In genomic region chr4:108989430-108989829, GRCm38 (mm10) we compare ENCODE assay signal across 25 mouse cellular contexts. TPM values are rescaled to one million over a fixed set of nuclear protein-coding genes. Genes with fewer than 3 reads are reported as not detected.
A peak's percentile ranks its signal among the peaks of the same experiment; 100 is the strongest.
DNase-seq lines count a peak whose midpoint lies in the region; ATAC-seq and TF ChIP-seq lines count a peak whose summit lies in the region.
"Had no signal": no experiment of that assay in that cellular context is flagged by ENCODE, and none has a peak within 500 bp of the region (broad histone marks: within the 10 kb centered on the region; RNA-seq: fewer than 3 reads in every experiment).

No protein-coding gene starts in this region.

- no peaks in the 10 kb centered on the region for H3K36me3 ChIP-seq in liver, embryonic 13.5 days
- H3K36me3 ChIP-seq in ES-Bruce4 (ENCODE audit: control insufficient read depth, insufficient read depth, low read length, poor library complexity, severe bottlenecking), result no peaks in the 10 kb centered on the region
- H3K36me3 ChIP-seq in liver, embryonic 15.5 days (replicated peaks), result no peaks in the 10 kb centered on the region
- H3K36me3 ChIP-seq in intestine, postnatal 0 days (ENCODE audit: control insufficient read depth, insufficient read depth), result no peaks in the 10 kb centered on the region
- H3K36me3 ChIP-seq: heart, embryonic 13.5 days had no signal

- peak overlapping the region; percentile 85 for H3K27ac ChIP-seq in liver, embryonic 13.5 days
- H3K27ac ChIP-seq in ES-Bruce4 (ENCODE audit: insufficient read depth, low read length), result peak overlapping the region; percentile 86; the same call in 1 of the 2 replicates
- peak overlapping the region; percentile 69 for H3K27ac ChIP-seq in liver, embryonic 15.5 days (replicated peaks)
- H3K27ac ChIP-seq in intestine, postnatal 0 days (ENCODE audit: low read depth, low read length), result no peak overlapping the region
- H3K27ac ChIP-seq: gastrocnemius, adult 2 months; heart, embryonic 13.5 days; hindbrain, embryonic 14.5 days; hindbrain, postnatal 0 days had no signal

- no peak for ATAC-seq in liver, embryonic 13.5 days (ENCODE audit: low read depth)
- no peak for ATAC-seq in liver, embryonic 15.5 days (ENCODE audit: insufficient read depth)
- ATAC-seq in intestine, postnatal 0 days, result no peak
- ATAC-seq: forebrain, embryonic 14.5 days; forebrain, postnatal 0 days; hindbrain, postnatal 0 days; inflammation-experienced regulatory T-cells, adult 6 months; intestine, embryonic 16.5 days had no signal

- H3K4me2 ChIP-seq in liver, embryonic 13.5 days, result no peak overlapping the region
- no peak overlapping the region for H3K4me2 ChIP-seq in liver, embryonic 15.5 days
- H3K4me2 ChIP-seq in intestine, postnatal 0 days (replicated peaks; ENCODE audit: low read depth), result no peak overlapping the region
- H3K4me2 ChIP-seq: heart, embryonic 13.5 days; hindbrain, embryonic 14.5 days had no signal

- 80% methylated on average over 2 of the region's 2 CpGs for WGBS in liver, embryonic 13.5 days (ENCODE audit: insufficient replicate concordance)
- WGBS in liver, embryonic 15.5 days (ENCODE audit: insufficient replicate concordance), result 67% methylated on average over 2 of the region's 2 CpGs
- 73% methylated on average over 2 of the region's 2 CpGs for WGBS in intestine, postnatal 0 days

- H3K9me3 ChIP-seq in liver, embryonic 13.5 days (replicated peaks), result no peaks in the 10 kb centered on the region
- no peaks in the 10 kb centered on the region for H3K9me3 ChIP-seq in ES-Bruce4 (replicated peaks; ENCODE audit: control insufficient read depth, insufficient read depth, low read length, poor library complexity, severe bottlenecking)
- no peaks in the 10 kb centered on the region for H3K9me3 ChIP-seq in liver, embryonic 15.5 days (replicated peaks)
- H3K9me3 ChIP-seq in intestine, postnatal 0 days (ENCODE audit: control insufficient read depth), result no peaks in the 10 kb centered on the region
- H3K9me3 ChIP-seq: heart, embryonic 13.5 days had no signal

- peaks cover 29% of the 10 kb centered on the region for H3K4me1 ChIP-seq in liver, embryonic 13.5 days (replicated peaks)
- no peaks in the 10 kb centered on the region for H3K4me1 ChIP-seq in ES-Bruce4 (ENCODE audit: control insufficient read depth, insufficient read depth, low read length)
- peaks cover 22% of the 10 kb centered on the region for H3K4me1 ChIP-seq in liver, embryonic 15.5 days (replicated peaks)
- 0 out of 2 replicates have a peak, but pooled peaks cover 3% of the 10 kb centered on the region for H3K4me1 ChIP-seq in intestine, postnatal 0 days (replicated peaks; ENCODE audit: control insufficient read depth, insufficient read depth, low read length)
- H3K4me1 ChIP-seq: heart, embryonic 13.5 days had no signal

- peak overlapping the region; percentile 61; the same call in 1 of the 2 replicates for H3K9ac ChIP-seq in liver, embryonic 13.5 days
- H3K9ac ChIP-seq in ES-Bruce4 (ENCODE audit: low read depth, poor library complexity, severe bottlenecking), result no peak overlapping the region
- H3K9ac ChIP-seq in liver, embryonic 15.5 days, result no peak overlapping the region
- H3K9ac ChIP-seq in intestine, postnatal 0 days (ENCODE audit: low read depth, low read length), result no peak overlapping the region
- H3K9ac ChIP-seq: forebrain, postnatal 0 days; heart, embryonic 13.5 days; hindbrain, embryonic 14.5 days had no signal

- TF ChIP-seq EP300 in ES-Bruce4 (IDR thresholded peaks at IDR 0.05; ENCODE audit: insufficient read depth, low read depth, low read length), result peak; percentile 98

- no peak for DNase-seq in liver, embryonic 13.5 days
- no peak for DNase-seq in liver
- DNase-seq in R1 (ENCODE audit: low read depth, low spot score), result peak; percentile 24
- DNase-seq in layer of hippocampus, postnatal 10 days (ENCODE audit: low spot score in 2 of 2), result no peak
- no peak for DNase-seq in cerebellum, postnatal 36 days
- DNase-seq: adrenal gland, postnatal 14 days; B cell, adult 2 months; cerebellum, adult 11-12 months; cerebellum, adult 8-10 months; cerebellum, postnatal 10 days; forebrain, postnatal 0 days; gastrocnemius, adult 2 months; gastrocnemius, postnatal 25 days; heart, postnatal 14 days; heart, postnatal 4 days had no signal

- no peaks in the 10 kb centered on the region for H3K27me3 ChIP-seq in liver, embryonic 13.5 days
- H3K27me3 ChIP-seq in ES-Bruce4 (ENCODE audit: control insufficient read depth, insufficient read depth, low read length, poor library complexity, severe bottlenecking), result no peaks in the 10 kb centered on the region
- H3K27me3 ChIP-seq in liver, embryonic 15.5 days, result no peaks in the 10 kb centered on the region
- no peaks in the 10 kb centered on the region for H3K27me3 ChIP-seq in intestine, postnatal 0 days (replicated peaks; ENCODE audit: control insufficient read depth, insufficient read depth, low read length)
- H3K27me3 ChIP-seq: CH12.LX; heart, embryonic 13.5 days had no signal

- TF ChIP-seq POLR2A in ES-Bruce4 (IDR thresholded peaks at IDR 0.05; ENCODE audit: insufficient read depth, low read length), result no peak

- no peak overlapping the region for H3K4me3 ChIP-seq in liver, embryonic 13.5 days (replicated peaks)
- H3K4me3 ChIP-seq in ES-Bruce4 (ENCODE audit: low read depth, low read length), result no peak overlapping the region
- H3K4me3 ChIP-seq in liver, embryonic 15.5 days (replicated peaks), result no peak overlapping the region
- no peak overlapping the region for H3K4me3 ChIP-seq in intestine, postnatal 0 days (ENCODE audit: low read depth, low read length)
- H3K4me3 ChIP-seq: gastrocnemius, adult 2 months; heart, embryonic 13.5 days had no signal

- no peak for TF ChIP-seq CTCF in ES-Bruce4 (IDR thresholded peaks at IDR 0.05; ENCODE audit: low read depth, low read length)
- no peak for TF ChIP-seq CTCF in intestine, postnatal 0 days (IDR thresholded peaks at IDR 0.05; ENCODE audit: low read depth)

RNA-seq across cellular contexts. Expression of gene Nrd1, which starts 11.0 kb away (rescaled TPM):
- 37.3 and 49.1 TPM in 2 replicates for polyA plus RNA-seq in liver, embryonic 13.5 days (2015; fragmentation: Nextera tagmentation; extraction: Ambion mirVana)
- 199 and 231 TPM in 2 replicates for polyA plus RNA-seq in ES-Bruce4 (2011; ENCODE audit: insufficient read depth, insufficient read length, low read depth, missing spikeins)
- polyA plus RNA-seq in liver, embryonic 15.5 days (2015; fragmentation: Nextera tagmentation; extraction: Ambion mirVana), result 33.7 and 33.8 TPM in 2 replicates
- total RNA-seq in layer of hippocampus, postnatal 10 days (2021), result 100 to 1,000 TPM; 137 to 141 TPM
- polyA plus RNA-seq in intestine, postnatal 0 days (2015; fragmentation: Nextera tagmentation; extraction: Ambion mirVana), result 21.9 and 23.7 TPM in 2 replicates
